Mouse (Mus musculus) hindbrain, postnatal 0 days (tissue): Measurements from ENCODE around the gene Ppm1f. TPM values are rescaled to one million over a fixed set of nuclear protein-coding genes. Genes with fewer than 3 reads are reported as not detected.

Experiments
- ATAC-seq: fragments of 200-750 bp; cut with Nextera tagmentation; 2 replicates; pipeline ENCODE4 v1.8.0; 2017; ENCODE audit warnings: mild to moderate bottlenecking, moderate TSS enrichment, moderate library complexity
- DNase-seq: peaks from one replicate; pipeline ENCODE4 v3.0.0-alpha.2; 2015; ENCODE audit warnings: low spot score
- H3K27ac ChIP-seq: fragments of 300-500 bp; sonication (generic); 2 replicates; pipeline ENCODE4 v1.5.1; 2014; ENCODE audit warnings: mild to moderate bottlenecking
- H3K27me3 ChIP-seq: fragments of 300-500 bp; sonication (generic); 2 replicates; pipeline ENCODE4 v1.6.1; 2014; ENCODE audit warnings: low read length, mixed read lengths; ENCODE audit not compliant: insufficient read depth
- H3K36me3 ChIP-seq: fragments of 300-500 bp; sonication (generic); 2 replicates; pipeline ENCODE4 v1.6.1; 2014; ENCODE audit warnings: low read length, mixed read lengths; ENCODE audit not compliant: insufficient read depth
- H3K4me1 ChIP-seq: fragments of 300-500 bp; sonication (generic); 2 replicates; pipeline ENCODE4 v1.6.1; 2014; ENCODE audit warnings: antibody characterized with exemption, low read length, mixed read lengths; ENCODE audit not compliant: insufficient read depth
- H3K4me2 ChIP-seq: fragments of 300-500 bp; sonication (generic); 2 replicates; pipeline ENCODE4 v1.6.1; 2014; ENCODE audit warnings: low read depth, mild to moderate bottlenecking, low read length, moderate library complexity, mixed read lengths
- H3K4me3 ChIP-seq: fragments of 300-500 bp; sonication (generic); 2 replicates; pipeline ENCODE4 v1.5.1; 2014; ENCODE audit warnings: low read length
- H3K9ac ChIP-seq: fragments of 300-500 bp; sonication (generic); replicated peaks from 2 replicates; pipeline ENCODE4 v1.6.1; 2014; ENCODE audit warnings: mild to moderate bottlenecking, low read length, moderate library complexity, mixed read lengths
- H3K9me3 ChIP-seq: fragments of 300-500 bp; sonication (generic); 2 replicates; pipeline ENCODE4 v1.6.1; 2016; ENCODE audit warnings: low read length, mixed read lengths
- CTCF ChIP-seq: IDR thresholded peaks from 2 replicates; pipeline ENCODE4 v1.5.1; 2016; ENCODE audit warnings: antibody characterized with exemption, control low read depth, low read depth
- WGBS: fragments of 180-500 bp; shearing (Covaris S2); extraction: QIAGEN DNeasy Blood & Tissue Kit; methylation state at CpG from one replicate; pipeline ENCODE4 v1.1.7; 2014; 5-methylcytosine and 5-hydroxymethylcytosine counted together
- polyA plus RNA-seq: library from polyadenylated mRNA; unstranded; fragments of >200 nt; fragmentation: Nextera tagmentation; extraction: Ambion mirVana; gene quantifications from 2 replicates; pipeline ENCODE4 v1.2.1, GENCODE M21; 2015
- total RNA-seq: library from RNA; depleted of rRNA; stranded (reverse); fragments of >200 nt; gene quantifications from 2 replicates; pipeline ENCODE4 v1.2.3, GENCODE M21; 2014

Ppm1f gene
- total and polyA plus RNA-seq, 2 experiments from 2014 or later = 12.6 to 37.9 TPM

DNA sequence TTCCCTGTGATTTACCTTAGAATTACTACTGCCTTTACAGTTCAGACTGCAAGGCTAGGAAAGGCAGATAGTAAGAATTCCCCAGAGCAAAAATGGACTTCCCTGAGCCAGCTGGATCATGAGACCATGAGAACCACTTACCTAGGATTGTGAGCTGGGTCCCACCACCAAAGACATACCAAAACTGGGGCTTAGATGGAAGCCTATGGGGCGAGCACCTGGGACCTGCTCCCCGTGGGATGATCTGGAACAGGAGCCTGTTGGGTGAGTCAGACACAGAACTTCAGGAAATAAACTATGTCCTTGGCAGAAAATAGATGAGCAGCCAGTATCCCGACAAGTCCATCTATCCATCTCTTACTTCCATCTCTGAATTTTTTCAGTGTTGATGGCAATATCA is 34.0 kb upstream of the Ppm1f start:
- no peaks in the 10 kb centered on the region for H3K4me1 ChIP-seq
- no peaks in the 10 kb centered on the region for H3K27me3 ChIP-seq
- DNase-seq (no peak), ATAC-seq (no peak)
- H3K36me3 ChIP-seq = no peaks in the 10 kb centered on the region
- H3K27ac ChIP-seq = no peak overlapping the region
- no peak overlapping the region for H3K4me3 ChIP-seq
- H3K9me3 ChIP-seq = no peaks in the 10 kb centered on the region
- no peak for TF ChIP-seq CTCF
- no peak overlapping the region for H3K4me2 ChIP-seq
- no peak overlapping the region for H3K9ac ChIP-seq
- 74% methylated on average over 3 of the region's 3 CpGs for WGBS

GRCm38 (mm10) chr16:16863978-16864377 is 32.3 kb upstream of the Ppm1f start, which contains the start of gene Igll1:
Gene Igll1, minus strand, starts transcription at chr16:16863985.
- no peaks in the 10 kb centered on the region for H3K4me1 ChIP-seq
- TF ChIP-seq CTCF = no peak
- ATAC-seq (no peak), DNase-seq (no peak)
- no peak within 1 kb of the TSS for H3K27ac ChIP-seq
- H3K4me3 ChIP-seq = no peak within 1 kb of the TSS
- H3K9ac ChIP-seq = no peak within 1 kb of the TSS
- no peaks in the 10 kb centered on the region for H3K9me3 ChIP-seq
- no peak within 1 kb of the TSS for H3K4me2 ChIP-seq
- no peaks in the 10 kb centered on the region for H3K36me3 ChIP-seq
- 72% methylated on average over 2 of the region's 2 CpGs for WGBS
- no peaks in the 10 kb centered on the region for H3K27me3 ChIP-seq

DNA sequence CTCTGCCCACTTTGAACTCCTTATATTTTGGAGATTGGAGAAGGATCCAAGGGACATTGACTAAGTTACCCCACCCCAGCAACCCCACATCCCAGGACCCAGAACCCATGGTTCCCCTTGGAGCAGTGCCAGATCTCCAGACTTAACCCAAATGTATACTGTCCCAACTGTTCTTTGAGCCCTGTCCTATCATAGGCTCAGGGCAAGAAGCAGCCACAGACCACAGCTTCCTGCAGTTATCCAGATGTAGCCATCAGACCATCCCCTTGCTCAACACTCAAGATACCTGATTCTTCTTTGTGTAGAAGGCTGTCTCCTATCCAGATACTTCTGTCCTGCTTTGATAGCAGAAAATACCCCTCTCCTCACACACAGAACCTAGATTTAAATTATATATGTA is 31.1 kb upstream of the Ppm1f start:
- Histone ChIP-seq H3K9ac (no peak overlapping the region), H3K4me3 (no peak overlapping the region), H3K27me3 (no peaks in the 10 kb centered on the region), H3K4me2 (no peak overlapping the region), H3K27ac (no peak overlapping the region), H3K9me3 (no peaks in the 10 kb centered on the region), H3K4me1 (no peaks in the 10 kb centered on the region), H3K36me3 (no peaks in the 10 kb centered on the region)
- no peak for DNase-seq
- no peak for TF ChIP-seq CTCF
- ATAC-seq = no peak

GRCm38 (mm10) chr16:16865696-16866561 is 30.3 kb upstream of the Ppm1f start:
- 54% methylated on average over 5 of the region's 5 CpGs for WGBS
- no peak overlapping the region for H3K9ac ChIP-seq
- no peaks in the 10 kb centered on the region for H3K4me1 ChIP-seq
- no peak for ATAC-seq
- H3K27ac ChIP-seq = no peak overlapping the region
- no peak overlapping the region for H3K4me3 ChIP-seq
- no peaks in the 10 kb centered on the region for H3K36me3 ChIP-seq
- H3K9me3 ChIP-seq = no peaks in the 10 kb centered on the region
- DNase-seq = no peak
- H3K27me3 ChIP-seq = no peaks in the 10 kb centered on the region
- no peak overlapping the region for H3K4me2 ChIP-seq
- no peak for TF ChIP-seq CTCF

DNA sequence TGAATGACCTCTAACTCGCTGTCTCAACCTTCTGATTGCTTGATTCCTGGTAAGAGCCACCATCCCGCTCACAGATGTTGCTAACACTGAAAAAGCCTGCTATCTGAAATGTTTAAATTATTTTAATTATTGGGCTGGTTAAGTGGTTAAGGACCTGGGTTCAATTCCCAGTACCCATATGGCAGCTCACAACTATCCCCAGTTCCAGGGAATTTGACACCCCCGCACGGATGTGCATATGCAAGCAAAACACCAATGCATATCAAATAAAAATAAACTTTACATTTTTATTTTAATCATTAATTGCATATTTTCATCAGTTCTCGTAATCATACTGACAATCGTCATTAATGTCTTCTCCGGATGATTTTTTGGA is 26.0 kb upstream of the Ppm1f start:
- peaks cover 4% of the 10 kb centered on the region; the same call in 1 of the 2 replicates for H3K36me3 ChIP-seq
- peak overlapping the region; percentile 59 for H3K4me2 ChIP-seq
- peak; percentile 63 for ATAC-seq
- H3K27me3 ChIP-seq = no peaks in the 10 kb centered on the region
- H3K27ac ChIP-seq = peak overlapping the region; percentile 91
- H3K9me3 ChIP-seq = no peaks in the 10 kb centered on the region
- H3K9ac ChIP-seq = peak overlapping the region; percentile 93; the same call in 1 of the 2 replicates
- H3K4me1 ChIP-seq = no peaks in the 10 kb centered on the region
- H3K4me3 ChIP-seq = peak overlapping the region; percentile 83
- WGBS = 36% methylated on average over 7 of the region's 7 CpGs
- no peak for DNase-seq
- TF ChIP-seq CTCF = no peak

GRCm38 (mm10) chr16:16870617-16871331 is 25.5 kb upstream of the Ppm1f start, which contains the start of the genes Top3b and Vpreb1:
Gene Top3b, plus strand, starts transcription at chr16:16870736.
Gene Vpreb1, minus strand, starts transcription at chr16:16870843.
- H3K36me3 ChIP-seq = peaks cover 5% of the 10 kb centered on the region; the same call in 1 of the 2 replicates
- TF ChIP-seq CTCF = peak; percentile 58
- H3K4me1 ChIP-seq = no peaks in the 10 kb centered on the region
- ATAC-seq (peak; percentile 98), DNase-seq (peak; percentile 97)
- H3K9ac ChIP-seq = peak within 1 kb of the TSS; percentile 93
- WGBS = under 1% methylated on average over 46 of the region's 49 CpGs
- peak within 1 kb of the TSS; percentile 91 for H3K27ac ChIP-seq
- no peaks in the 10 kb centered on the region for H3K27me3 ChIP-seq
- peak within 1 kb of the TSS; percentile 83 for H3K4me3 ChIP-seq
- peak within 1 kb of the TSS; percentile 59 for H3K4me2 ChIP-seq
- no peaks in the 10 kb centered on the region for H3K9me3 ChIP-seq

DNA sequence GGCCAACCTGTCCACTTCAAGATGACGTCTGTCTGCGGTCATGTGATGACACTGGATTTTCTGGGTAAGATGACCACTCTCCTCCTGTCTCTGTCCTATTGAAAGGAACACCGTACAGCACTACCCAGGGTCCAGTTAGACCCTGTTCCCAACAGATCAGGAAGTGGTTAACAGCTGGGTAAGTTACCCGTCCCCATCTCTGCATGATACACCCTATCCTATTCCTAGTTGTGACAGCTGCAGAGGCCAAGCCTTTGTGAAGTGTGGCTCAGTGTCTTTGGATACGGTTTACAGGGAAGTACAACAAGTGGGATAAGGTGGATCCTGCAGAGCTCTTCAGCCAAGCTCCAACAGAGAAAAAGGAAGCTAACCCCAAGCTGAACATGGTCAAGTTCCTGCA is 17.2 kb upstream of the Ppm1f start:
- TF ChIP-seq CTCF = no peak
- ATAC-seq (no peak), DNase-seq (no peak)
- no peak overlapping the region for H3K27ac ChIP-seq
- H3K4me2 ChIP-seq = no peak overlapping the region
- H3K27me3 ChIP-seq = no peaks in the 10 kb centered on the region
- no peak overlapping the region for H3K4me3 ChIP-seq
- WGBS = 92% methylated on average over 5 of the region's 5 CpGs
- no peak overlapping the region for H3K9ac ChIP-seq
- H3K4me1 ChIP-seq = no peaks in the 10 kb centered on the region
- peaks cover 63% of the 10 kb centered on the region for H3K36me3 ChIP-seq
- H3K9me3 ChIP-seq = no peaks in the 10 kb centered on the region
